Mouse (Mus musculus): ENCODE results near the gene Pla2g7. TPM values are rescaled to one million over a fixed set of nuclear protein-coding genes. Genes with fewer than 3 reads are reported as not detected.

Pla2g7 gene
- polyA plus RNA-seq, 2 experiments: 5.0 to 9.9 TPM

- WGBS (ENCODE audit: insufficient replicate concordance): 75% methylated on average over 7 of the region's 7 CpGs
Observed at GRCm38 (mm10) chr17:43563192-43563987, 4.5 kb upstream of the Pla2g7 start.

DNA sequence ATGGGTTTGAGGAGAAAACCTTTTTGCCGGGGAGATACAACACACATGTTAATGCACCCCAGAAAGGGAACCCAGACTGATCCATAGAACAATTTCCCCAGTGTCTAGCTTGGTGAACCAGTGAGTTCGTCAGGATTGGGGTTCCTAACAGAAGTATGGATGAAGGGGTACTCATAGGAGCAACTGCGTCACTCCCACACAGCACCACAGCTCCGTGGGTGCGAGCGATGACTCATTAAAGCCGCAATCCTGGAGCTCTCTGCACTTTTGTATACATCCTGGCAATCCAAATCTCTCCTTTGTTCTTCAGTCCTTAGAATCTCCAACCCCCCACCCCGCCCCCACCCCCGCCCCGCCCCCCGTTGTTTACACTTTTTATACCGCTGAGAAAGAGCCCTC, 306 bp upstream of the Pla2g7 start:
- no peak for TF ChIP-seq EP300 (IDR thresholded peaks at IDR 0.05; ENCODE audit: low read depth)
- Histone ChIP-seq H3K4me3 (ENCODE audit: insufficient read depth in 1 of 2, low read depth in 2 of 2, low read length in 2 of 2) (no peak overlapping the region), H3K4me2 (ENCODE audit: low read depth) (peak overlapping the region; percentile 51), H3K9me3 (ENCODE audit: control insufficient read depth, low read length) (no peaks in the 10 kb centered on the region), H3K36me3 (replicated peaks; ENCODE audit: control insufficient read depth, insufficient read depth, low read depth) (no peaks in the 10 kb centered on the region), H3K27me3 (ENCODE audit: control insufficient read depth, insufficient read depth, low read length) (no peaks in the 10 kb centered on the region; the same call in 1 of the 2 replicates), H3K9ac (replicated peaks) (no peak overlapping the region), H3K27ac (no peak overlapping the region), H3K4me1 (replicated peaks; ENCODE audit: control insufficient read depth in 2 of 2, insufficient read depth in 2 of 2, low read length in 1 of 2) (no peaks in the 10 kb centered on the region)
- DNase-seq (ENCODE audit: low read depth in 3 of 3, low spot score in 3 of 3): no peak
- 26% methylated on average over 12 of the region's 12 CpGs for WGBS (ENCODE audit: insufficient replicate concordance)
- ATAC-seq (ENCODE audit: insufficient read depth): no peak

More at GRCm38 (mm10) chr17:43563192-43563987, 4.5 kb upstream of the Pla2g7 start:
- no peak for TF ChIP-seq EP300 (IDR thresholded peaks at IDR 0.05; ENCODE audit: low read depth)
- TF ChIP-seq CTCF (IDR thresholded peaks at IDR 0.05; ENCODE audit: low read depth): no peak
- no peak overlapping the region for H3K27ac ChIP-seq
- H3K9ac ChIP-seq (replicated peaks): no peak overlapping the region
- no peaks in the 10 kb centered on the region for H3K9me3 ChIP-seq (ENCODE audit: control insufficient read depth, low read length)
- no peaks in the 10 kb centered on the region for H3K36me3 ChIP-seq (replicated peaks; ENCODE audit: control insufficient read depth, insufficient read depth, low read depth)
- H3K4me3 ChIP-seq (ENCODE audit: insufficient read depth in 1 of 2, low read depth in 2 of 2, low read length in 2 of 2): no peak overlapping the region
- DNase-seq (ENCODE audit: low read depth in 3 of 3, low spot score in 3 of 3) (no peak), ATAC-seq (ENCODE audit: insufficient read depth) (no peak)
- H3K4me2 ChIP-seq (ENCODE audit: low read depth): no peak overlapping the region
- H3K27me3 ChIP-seq (ENCODE audit: control insufficient read depth, insufficient read depth, low read length): no peaks in the 10 kb centered on the region
- no peaks in the 10 kb centered on the region for H3K4me1 ChIP-seq (replicated peaks; ENCODE audit: control insufficient read depth in 2 of 2, insufficient read depth in 2 of 2, low read length in 1 of 2)

GRCm38 (mm10) chr17:43569287-43569686, 1.4 kb downstream of the Pla2g7 start:
- Histone ChIP-seq H3K4me2 (ENCODE audit: low read depth) (no peak overlapping the region; the same call in 1 of the 2 replicates), H3K9me3 (ENCODE audit: control insufficient read depth, low read length) (no peaks in the 10 kb centered on the region), H3K9ac (replicated peaks) (no peak overlapping the region), H3K27me3 (ENCODE audit: control insufficient read depth, insufficient read depth, low read length) (no peaks in the 10 kb centered on the region; the same call in 1 of the 2 replicates), H3K36me3 (replicated peaks; ENCODE audit: control insufficient read depth, insufficient read depth, low read depth) (no peaks in the 10 kb centered on the region), H3K4me3 (ENCODE audit: insufficient read depth in 1 of 2, low read depth in 2 of 2, low read length in 2 of 2) (no peak overlapping the region), H3K4me1 (replicated peaks; ENCODE audit: control insufficient read depth in 2 of 2, insufficient read depth in 2 of 2, low read length in 1 of 2) (peaks cover 0 to 3% of the 10 kb centered on the region in 2 experiments; a peak in 1 of 4 replicates), H3K27ac (no peak overlapping the region)
- WGBS (ENCODE audit: insufficient replicate concordance): 43% methylated on average over 7 of the region's 7 CpGs
- TF ChIP-seq EP300 (IDR thresholded peaks at IDR 0.05; ENCODE audit: low read depth) (no peak), CTCF (IDR thresholded peaks at IDR 0.05; ENCODE audit: low read depth) (no peak)
- DNase-seq (ENCODE audit: low read depth in 3 of 3, low spot score in 3 of 3) (no peak), ATAC-seq (ENCODE audit: insufficient read depth) (no peak)

DNA sequence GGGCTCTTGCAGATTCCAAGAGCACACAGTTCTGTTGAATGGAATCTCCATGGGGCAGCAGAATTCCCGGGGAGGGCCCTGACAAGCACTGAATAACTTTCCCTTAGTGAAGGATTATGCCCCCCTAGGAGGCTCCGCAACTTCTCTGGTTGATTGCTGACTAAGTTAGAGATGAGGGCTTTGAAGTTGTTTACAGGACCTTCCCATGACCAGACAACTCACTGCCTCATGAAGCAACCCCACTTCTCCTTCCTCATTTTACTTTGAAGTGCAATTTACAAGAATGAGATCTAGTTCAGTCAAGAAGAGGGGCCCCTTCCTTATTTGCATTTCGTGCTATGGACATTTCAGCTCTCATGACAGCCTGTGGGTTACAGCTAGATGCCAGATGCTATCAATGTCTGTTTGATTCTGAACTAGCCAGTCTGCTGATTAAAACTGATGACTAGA, 5.8 kb downstream of the Pla2g7 start:
- ATAC-seq (ENCODE audit: insufficient read depth) (no peak), DNase-seq (ENCODE audit: low read depth in 3 of 3, low spot score in 3 of 3) (peak in 1 of 3 experiments; percentile 24)
- Histone ChIP-seq H3K4me3 (ENCODE audit: insufficient read depth in 1 of 2, low read depth in 2 of 2, low read length in 2 of 2) (no peak overlapping the region), H3K27me3 (ENCODE audit: control insufficient read depth, insufficient read depth, low read length) (no peaks in the 10 kb centered on the region; the same call in 1 of the 2 replicates), H3K27ac (no peak overlapping the region), H3K36me3 (replicated peaks; ENCODE audit: control insufficient read depth, insufficient read depth, low read depth) (no peaks in the 10 kb centered on the region), H3K4me1 (replicated peaks; ENCODE audit: control insufficient read depth in 2 of 2, insufficient read depth in 2 of 2, low read length in 1 of 2) (peaks cover 0 to 3% of the 10 kb centered on the region in 2 experiments; a peak in 1 of 4 replicates), H3K9me3 (ENCODE audit: control insufficient read depth, low read length) (no peaks in the 10 kb centered on the region), H3K4me2 (ENCODE audit: low read depth) (no peak overlapping the region), H3K9ac (replicated peaks) (no peak overlapping the region)
- no peak for TF ChIP-seq CTCF (IDR thresholded peaks at IDR 0.05; ENCODE audit: low read depth)
- TF ChIP-seq EP300 (IDR thresholded peaks at IDR 0.05; ENCODE audit: low read depth): no peak
- WGBS (ENCODE audit: insufficient replicate concordance): 24% methylated on average over 3 of the region's 3 CpGs

DNA sequence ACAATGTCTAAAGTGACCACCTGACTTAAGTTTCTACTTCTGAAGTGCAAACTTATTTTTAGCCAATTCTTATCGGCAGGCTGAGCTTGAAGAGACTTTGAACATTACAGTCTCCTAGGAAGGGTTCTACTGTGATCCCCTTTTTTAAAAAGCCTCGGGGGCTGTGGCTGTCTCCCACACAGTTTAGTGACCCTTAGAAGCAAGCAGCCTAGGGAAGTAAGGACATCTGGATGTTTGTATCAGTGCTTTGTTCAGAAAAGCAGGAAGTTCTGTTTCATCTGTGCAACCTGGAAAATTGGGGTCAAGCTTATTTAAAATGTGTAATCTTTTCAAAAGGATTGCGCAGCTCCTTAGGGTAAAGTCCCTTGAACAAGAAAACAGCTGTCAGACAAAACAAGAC, 12.6 kb downstream of the Pla2g7 start:
- no peak overlapping the region for H3K27ac ChIP-seq

More for the DNA sequence above, 12.6 kb downstream of the Pla2g7 start:
- WGBS (ENCODE audit: insufficient replicate concordance): 44% methylated on average over 3 of the region's 3 CpGs
- DNase-seq (ENCODE audit: low read depth in 3 of 3, low spot score in 3 of 3) (no peak), ATAC-seq (ENCODE audit: insufficient read depth) (no peak)
- no peak for TF ChIP-seq EP300 (IDR thresholded peaks at IDR 0.05; ENCODE audit: low read depth)
- no peak for TF ChIP-seq CTCF (IDR thresholded peaks at IDR 0.05; ENCODE audit: low read depth)
- Histone ChIP-seq H3K9me3 (ENCODE audit: control insufficient read depth, low read length) (no peaks in the 10 kb centered on the region), H3K4me2 (ENCODE audit: low read depth) (no peak overlapping the region), H3K27me3 (ENCODE audit: control insufficient read depth, insufficient read depth, low read length) (no peaks in the 10 kb centered on the region), H3K4me3 (ENCODE audit: insufficient read depth in 1 of 2, low read depth in 2 of 2, low read length in 2 of 2) (no peak overlapping the region), H3K36me3 (replicated peaks; ENCODE audit: control insufficient read depth, insufficient read depth, low read depth) (no peaks in the 10 kb centered on the region), H3K4me1 (replicated peaks; ENCODE audit: control insufficient read depth in 2 of 2, insufficient read depth in 2 of 2, low read length in 1 of 2) (peaks cover 0 to 2% of the 10 kb centered on the region in 2 experiments; a peak in 1 of 4 replicates), H3K9ac (replicated peaks) (no peak overlapping the region)
